Comparison of ENCODE assay signal across 17 mouse cellular contexts in genomic region chr15:77757586-77758226, GRCm38 (mm10). TPM values are rescaled to one million over a fixed set of nuclear protein-coding genes. Genes with fewer than 3 reads are reported as not detected.
DNase-seq lines count a peak whose midpoint lies in the region; ATAC-seq and TF ChIP-seq lines count a peak whose summit lies in the region.
"Had no signal": no experiment of that assay in that cellular context is flagged by ENCODE, and none has a peak within 500 bp of the region (broad histone marks: within the 10 kb centered on the region; RNA-seq: fewer than 3 reads in every experiment).

No protein-coding gene starts in this region.

- TF ChIP-seq POLR2A in myocyte (IDR thresholded peaks at IDR 0.05; ENCODE audit: insufficient read length, low read depth), result no peak

- H3K9ac ChIP-seq in liver, embryonic 12.5 days, result no peak overlapping the region
- no peak overlapping the region for H3K9ac ChIP-seq in ES-E14 (ENCODE audit: insufficient read depth, low read depth, low read length, poor library complexity, severe bottlenecking)
- H3K9ac ChIP-seq: embryonic facial prominence, embryonic 12.5 days; kidney, embryonic 15.5 days; midbrain, embryonic 12.5 days had no signal

- H3K4me2 ChIP-seq in liver, embryonic 12.5 days, result no peak overlapping the region
- no peak overlapping the region for H3K4me2 ChIP-seq in myocyte (ENCODE audit: low read depth)
- H3K4me2 ChIP-seq: embryonic facial prominence, embryonic 12.5 days; kidney, embryonic 15.5 days; midbrain, embryonic 12.5 days had no signal

- ATAC-seq in liver, embryonic 12.5 days, result no peak

- H3K4me1 ChIP-seq in liver, embryonic 12.5 days, result peaks cover 42% of the 10 kb centered on the region
- peaks cover 0 to 9% of the 10 kb centered on the region in 2 experiments; a peak in 1 of 4 replicates for H3K4me1 ChIP-seq in ES-E14 (ENCODE audit: control insufficient read depth in 2 of 2, insufficient read depth in 2 of 2, low read length in 2 of 2, poor library complexity in 1 of 2)
- H3K4me1 ChIP-seq: embryonic facial prominence, embryonic 12.5 days; kidney, embryonic 15.5 days; midbrain, embryonic 12.5 days had no signal

- 0 out of 2 replicates have a peak overlapping the region, but pooled peaks have one; percentile 89 for H3K27ac ChIP-seq in liver, embryonic 12.5 days
- no peak overlapping the region for H3K27ac ChIP-seq in ES-E14 (ENCODE audit: insufficient read depth, low read depth, low read length, poor library complexity, severe bottlenecking)
- H3K27ac ChIP-seq: embryonic facial prominence, embryonic 12.5 days; kidney, embryonic 15.5 days; midbrain, embryonic 12.5 days had no signal

- no peak overlapping the region for H3ac ChIP-seq in myocyte (ENCODE audit: control insufficient read depth, insufficient read length)

- no peaks in the 10 kb centered on the region for H3K79me2 ChIP-seq in myocyte (ENCODE audit: control insufficient read depth, insufficient read depth)

- peaks cover 46% of the 10 kb centered on the region for H3K36me3 ChIP-seq in liver, embryonic 12.5 days
- peaks cover 20% of the 10 kb centered on the region for H3K36me3 ChIP-seq in ES-E14 (ENCODE audit: control insufficient read depth, insufficient read depth, low read length, poor library complexity, severe bottlenecking)
- peaks cover 22% of the 10 kb centered on the region for H3K36me3 ChIP-seq in myocyte (ENCODE audit: control insufficient read depth, insufficient read depth)

- 0 out of 2 replicates have a peak, but pooled peaks cover 4% of the 10 kb centered on the region for H3K27me3 ChIP-seq in liver, embryonic 12.5 days (replicated peaks)
- no peaks in the 10 kb centered on the region for H3K27me3 ChIP-seq in myocyte (ENCODE audit: control insufficient read depth, insufficient read depth, insufficient read length)
- H3K27me3 ChIP-seq: embryonic facial prominence, embryonic 12.5 days; kidney, embryonic 15.5 days; Patski had no signal

- no peak overlapping the region for H3K4me3 ChIP-seq in liver, embryonic 12.5 days
- H3K4me3 ChIP-seq in ES-E14 (ENCODE audit: insufficient read depth in 1 of 2, low read depth in 1 of 2, low read length in 2 of 2, poor library complexity in 1 of 2, severe bottlenecking in 1 of 2) (no peak overlapping the region), myocyte (no peak overlapping the region)
- H3K4me3 ChIP-seq: embryonic facial prominence, embryonic 12.5 days; kidney, embryonic 15.5 days; midbrain, embryonic 12.5 days had no signal

- peak; percentile 2 for DNase-seq in cerebellum, adult 9-10 months
- DNase-seq in cerebellum, postnatal 25 days, result no peak
- DNase-seq in liver, result no peak
- DNase-seq in ES-E14 (ENCODE audit: low read depth, low spot score), result peak; percentile 19
- no peak for DNase-seq in thymus, postnatal 4 days
- DNase-seq in right cerebral cortex, adult 18-20 months, result no peak
- DNase-seq: gastrocnemius, postnatal 36 days had no signal

- WGBS in liver, embryonic 12.5 days (ENCODE audit: insufficient replicate concordance), result 72% methylated on average over 4 of the region's 4 CpGs

- no peaks in the 10 kb centered on the region for H3K9me3 ChIP-seq in liver, embryonic 12.5 days (replicated peaks)
- no peaks in the 10 kb centered on the region for H3K9me3 ChIP-seq in ES-E14 (ENCODE audit: control insufficient read depth, insufficient read depth, low read depth, low read length)
- H3K9me3 ChIP-seq: embryonic facial prominence, embryonic 12.5 days; kidney, embryonic 15.5 days; midbrain, embryonic 12.5 days had no signal

- in situ Hi-C loops in ES-E14 (cut with MboI; ENCODE audit: low sequenced_read_pairs in 2 of 2, unreplicated experiment in 2 of 2), result no loop called here

TF ChIP-seq in ES-E14, 5 proteins besides CTCF, POLR2A, EP300 and RAD21:
- no peak for TF ChIP-seq MAFK (IDR thresholded peaks at IDR 0.05; ENCODE audit: insufficient read depth, low read depth, low read length)

TF ChIP-seq in myocyte, 11 proteins besides CTCF, POLR2A, EP300 and RAD21:
- no peak for TF ChIP-seq TCF12 (IDR thresholded peaks at IDR 0.05; ENCODE audit: insufficient read depth, poor library complexity, severe bottlenecking)
- no peak for TF ChIP-seq REST (IDR thresholded peaks at IDR 0.05; ENCODE audit: insufficient read depth, insufficient read length)
- TF ChIP-seq MAX (IDR thresholded peaks at IDR 0.05; ENCODE audit: low read depth), result no peak
- peak; percentile 96 for TF ChIP-seq POLR2AphosphoS2 (IDR thresholded peaks at IDR 0.05; ENCODE audit: insufficient read length, low read depth)
- TF ChIP-seq MYOG (IDR thresholded peaks at IDR 0.05; ENCODE audit: control insufficient read depth in 1 of 3, insufficient read depth in 1 of 3, insufficient read length in 2 of 3, low read depth in 2 of 3), result no peak
- TF ChIP-seq TCF3 (IDR thresholded peaks at IDR 0.05; ENCODE audit: insufficient read length, low read depth), result no peak
- no peak for TF ChIP-seq USF1 (IDR thresholded peaks at IDR 0.05; ENCODE audit: low read depth)
- TF ChIP-seq SRF (IDR thresholded peaks at IDR 0.05; ENCODE audit: control insufficient read depth, insufficient read length, low read depth), result no peak

RNA-seq across cellular contexts. Expression of gene Apol8, which starts 0.9 kb away (rescaled TPM):
- polyA plus RNA-seq in liver, embryonic 12.5 days (2016; fragmentation: Nextera tagmentation; extraction: Ambion mirVana), result 25.8 and 26.7 TPM in 2 replicates
- 1.8 and 3.1 TPM in 2 replicates for total RNA-seq in ES-E14 (2012; rRNA removed)
- polyA plus RNA-seq in myocyte (2012; fragmentation: generic; extraction: Trizol), result 0.38 TPM
- total RNA-seq: heart, postnatal 36 days had no signal
- polyA plus RNA-seq: liver, adult 2 months had no signal

RNA-seq across cellular contexts. Expression of gene Apol9b, which starts 28.9 kb away (rescaled TPM):
- not detected in 2 replicates for polyA plus RNA-seq in liver, embryonic 12.5 days (2016; fragmentation: Nextera tagmentation; extraction: Ambion mirVana)
- not detected in 2 replicates for total RNA-seq in ES-E14 (2012; rRNA removed)
- polyA plus RNA-seq in myocyte (2012; fragmentation: generic; extraction: Trizol), result 63.1 TPM
- total RNA-seq: gastrocnemius, postnatal 36 days; layer of hippocampus, adult 18-20 months had no signal
- polyA plus RNA-seq: embryonic facial prominence, embryonic 12.5 days; kidney, embryonic 15.5 days; midbrain, embryonic 12.5 days; stomach, embryonic 14.5 days had no signal

RNA-seq across cellular contexts. Expression of gene Apol7e, which starts 59.0 kb away (rescaled TPM):
- polyA plus RNA-seq in liver, embryonic 12.5 days (2016; fragmentation: Nextera tagmentation; extraction: Ambion mirVana), result not detected in 2 replicates
- 0.13 TPM in 1 of 2 replicates, not detected in the other for total RNA-seq in ES-E14 (2012; rRNA removed)
- polyA plus RNA-seq in myocyte (2012; fragmentation: generic; extraction: Trizol), result not detected
- total RNA-seq: heart, postnatal 36 days; layer of hippocampus, adult 18-20 months had no signal
- polyA plus RNA-seq: embryonic facial prominence, embryonic 12.5 days; kidney, embryonic 15.5 days; midbrain, embryonic 12.5 days had no signal

Comparison
In these comparisons a context has a peak if more than half of its experiments do, and no peak if none do; other contexts are left out.
1. DNase-seq: peak in cerebellum, adult 9-10 months (single experiment) and ES-E14 (single experiment); none in cerebellum, postnatal 25 days (0 of 2), liver (single experiment), thymus, postnatal 4 days (single experiment) and right cerebral cortex, adult 18-20 months (single experiment).
2. RNA of gene Apol8, which starts 0.9 kb away (polyA plus RNA-seq): 25.8 to 26.7 TPM in liver, embryonic 12.5 days; 0.38 TPM in myocyte (single experiment); every median in the first group is over 10 times any median in the second.
3. RNA of gene Apol9b, which starts 28.9 kb away (polyA plus RNA-seq): 63.1 TPM in myocyte (single experiment); not detected in liver, embryonic 12.5 days; every median in the first group is over 10 times any median in the second.